Mouse (Mus musculus) common myeloid progenitor, adult 5-6 weeks (primary cell): Measurements from ENCODE around the gene Fabp2. TPM values are rescaled to one million over a fixed set of nuclear protein-coding genes. Genes with fewer than 3 reads are reported as not detected.

Experiments used
- ATAC-seq: replicated peaks from 2 replicates; pipeline ENCODE4 v1.8.0; 2016; ENCODE audit warnings: low read depth, mild to moderate bottlenecking, moderate TSS enrichment, inconsistent platforms; ENCODE audit not compliant: poor library complexity, severe bottlenecking
- total RNA-seq: library from RNA; stranded (forward); fragments of 200-1000, 187-1606 nt; gene quantifications from 2 replicates; pipeline ENCODE4 v1.2.3, GENCODE M21; 2017

Gene Fabp2
- total RNA-seq = not detected in 2 replicates

DNA sequence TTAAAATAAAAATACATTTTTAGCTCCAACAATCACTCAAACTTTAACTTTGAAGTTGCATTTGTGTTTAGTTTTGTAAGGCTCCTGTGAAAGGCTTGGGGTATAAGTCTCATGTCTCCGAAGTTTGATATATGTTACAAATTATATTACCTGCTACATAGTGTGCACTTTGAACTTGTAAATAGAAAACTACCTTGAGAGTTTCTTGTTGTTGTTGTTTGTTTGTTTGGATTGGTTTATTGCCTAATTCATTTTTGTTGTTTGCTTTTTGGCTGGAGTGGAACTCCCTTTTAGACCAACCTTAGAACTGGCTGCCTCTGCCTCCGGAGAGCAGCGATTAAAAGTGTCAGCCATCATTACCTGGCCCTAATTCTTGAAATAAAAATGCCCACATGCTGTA is at the start of gene Fabp2:
Gene Fabp2, plus strand, starts transcription at position 301 of the 400 bp plus-strand sequence.
- ATAC-seq = no peak

GRCm38 (mm10) chr3:122848410-122849034 is 46.4 kb upstream of the Fabp2 start:
- ATAC-seq = no peak

GRCm38 (mm10) chr3:122855149-122855548 is 39.7 kb upstream of the Fabp2 start:
- ATAC-seq = no peak

- ATAC-seq = no peak
These were observed 35.0 kb upstream of the Fabp2 start for GRCm38 (mm10) chr3:122859829-122860228.

DNA sequence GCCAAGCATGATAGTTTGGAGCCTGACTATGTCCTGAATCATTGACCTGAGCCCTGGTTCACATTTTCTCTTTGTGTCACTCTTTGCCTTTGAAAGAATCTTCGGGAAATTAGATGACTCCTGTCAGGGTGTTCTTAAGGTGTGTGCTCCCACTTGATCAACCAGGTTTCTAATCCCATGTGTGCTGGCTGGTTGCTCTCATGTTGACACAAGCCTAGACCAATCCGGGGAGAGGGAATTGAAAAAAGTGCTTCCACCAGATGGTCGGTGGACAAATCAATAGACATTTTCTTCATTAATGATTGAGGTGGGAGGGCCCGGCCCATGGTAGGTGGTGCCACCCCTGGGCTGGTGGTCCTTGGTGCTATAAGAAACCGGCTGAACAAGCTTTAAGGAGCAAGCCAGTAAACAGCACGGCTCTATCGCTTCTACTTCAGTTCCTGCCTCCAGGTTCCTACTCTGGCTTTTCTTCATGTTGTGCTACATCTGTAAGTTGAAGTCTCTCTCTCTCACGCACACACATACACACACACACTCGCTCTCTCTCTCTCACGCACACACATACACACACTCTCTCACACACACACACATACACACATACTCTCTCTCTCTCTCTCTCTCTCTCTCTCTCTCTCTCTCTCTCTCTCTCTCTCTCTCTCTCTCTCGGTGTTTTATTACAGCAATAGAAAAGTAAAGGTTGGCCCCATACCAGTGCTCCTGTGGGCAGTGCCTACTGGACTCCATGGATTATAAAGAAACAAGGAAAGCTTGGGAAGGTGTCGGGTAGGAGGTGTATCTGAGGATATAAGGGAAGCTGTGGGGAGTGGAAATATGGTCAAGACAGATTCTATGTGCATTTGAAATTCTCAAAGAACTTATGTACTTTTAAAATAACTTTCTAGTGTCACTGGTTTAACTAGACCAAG is 34.0 kb upstream of the Fabp2 start:
- no peak for ATAC-seq

GRCm38 (mm10) chr3:122865092-122865491 is 29.8 kb upstream of the Fabp2 start:
- no peak for ATAC-seq

DNA sequence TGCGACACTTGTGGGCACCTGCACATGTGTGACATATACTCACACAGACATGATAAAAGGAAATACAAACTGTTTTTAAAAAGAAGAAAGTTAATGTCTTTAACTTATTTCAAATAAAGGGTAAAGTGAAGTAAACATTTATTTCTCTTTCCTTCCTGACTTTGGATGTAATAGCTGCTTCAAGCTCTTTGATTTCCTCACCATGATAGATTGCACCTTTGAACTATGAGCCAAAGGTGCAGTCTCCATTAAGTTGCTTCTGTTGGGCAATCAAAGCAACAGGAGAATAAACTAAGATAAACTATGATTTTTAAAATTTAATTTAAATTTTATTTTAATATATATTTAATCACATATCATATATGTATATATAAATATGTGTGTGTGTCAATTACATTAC is 26.6 kb upstream of the Fabp2 start:
- no peak for ATAC-seq

DNA sequence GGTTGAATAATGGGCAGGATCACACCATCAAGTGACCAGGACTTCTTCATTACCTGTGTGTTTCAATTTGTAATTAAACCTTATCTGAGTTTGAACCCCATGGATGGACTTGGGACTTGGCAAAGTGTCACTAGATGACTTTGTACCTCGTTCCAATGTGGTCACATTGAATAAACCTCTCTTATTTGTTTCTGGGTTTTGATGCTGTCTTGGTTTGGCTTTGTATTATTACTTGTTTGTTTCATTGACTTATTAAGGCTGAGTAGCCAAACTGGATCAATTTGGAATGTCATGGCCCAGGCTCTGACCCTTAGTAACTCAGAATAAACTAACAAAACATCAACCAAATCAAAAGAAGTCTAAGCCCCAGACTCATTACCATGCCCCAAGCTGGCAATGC is 23.3 kb upstream of the Fabp2 start:
- no peak for ATAC-seq

DNA sequence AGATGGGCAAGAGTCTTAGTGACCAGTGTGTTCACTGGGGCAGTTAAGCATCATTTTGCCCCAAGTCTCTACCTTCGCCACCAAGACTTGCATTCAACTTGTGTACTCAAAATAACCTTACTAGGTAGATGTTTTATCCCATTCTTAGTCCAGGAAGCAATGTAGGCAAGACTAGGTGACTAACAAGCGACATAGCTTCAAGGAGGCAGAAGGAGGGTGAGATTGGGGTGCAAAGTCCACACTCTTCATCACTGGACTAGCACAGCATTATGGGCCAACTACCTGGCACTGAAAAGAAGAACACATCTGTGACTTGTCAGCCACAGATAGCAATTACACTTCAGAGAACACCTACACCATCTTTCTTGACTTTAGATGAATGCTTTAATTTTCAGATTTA is 18.0 kb upstream of the Fabp2 start:
- no peak for ATAC-seq

DNA sequence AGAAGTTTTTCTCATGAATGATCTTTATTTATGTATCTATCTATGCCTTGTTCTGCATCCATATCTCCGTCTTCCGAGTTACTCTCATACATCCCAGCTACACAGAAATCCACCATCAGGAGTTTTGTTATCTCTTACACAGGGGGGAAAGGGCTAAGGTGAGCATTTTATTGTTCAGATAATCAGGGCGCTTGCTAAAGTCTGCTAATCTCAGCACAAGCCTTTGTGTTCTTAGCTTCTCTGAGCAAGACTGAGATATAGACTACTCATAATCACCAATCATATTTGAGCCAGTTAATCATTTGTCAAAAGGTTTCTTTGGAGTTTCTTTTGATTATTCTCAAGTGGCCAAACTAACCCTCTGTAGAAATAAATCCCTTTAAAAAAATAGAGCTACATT is 17.3 kb upstream of the Fabp2 start:
- no peak for ATAC-seq

- no peak for ATAC-seq
These were observed 16.1 kb upstream of the Fabp2 start for GRCm38 (mm10) chr3:122878705-122879315.

DNA sequence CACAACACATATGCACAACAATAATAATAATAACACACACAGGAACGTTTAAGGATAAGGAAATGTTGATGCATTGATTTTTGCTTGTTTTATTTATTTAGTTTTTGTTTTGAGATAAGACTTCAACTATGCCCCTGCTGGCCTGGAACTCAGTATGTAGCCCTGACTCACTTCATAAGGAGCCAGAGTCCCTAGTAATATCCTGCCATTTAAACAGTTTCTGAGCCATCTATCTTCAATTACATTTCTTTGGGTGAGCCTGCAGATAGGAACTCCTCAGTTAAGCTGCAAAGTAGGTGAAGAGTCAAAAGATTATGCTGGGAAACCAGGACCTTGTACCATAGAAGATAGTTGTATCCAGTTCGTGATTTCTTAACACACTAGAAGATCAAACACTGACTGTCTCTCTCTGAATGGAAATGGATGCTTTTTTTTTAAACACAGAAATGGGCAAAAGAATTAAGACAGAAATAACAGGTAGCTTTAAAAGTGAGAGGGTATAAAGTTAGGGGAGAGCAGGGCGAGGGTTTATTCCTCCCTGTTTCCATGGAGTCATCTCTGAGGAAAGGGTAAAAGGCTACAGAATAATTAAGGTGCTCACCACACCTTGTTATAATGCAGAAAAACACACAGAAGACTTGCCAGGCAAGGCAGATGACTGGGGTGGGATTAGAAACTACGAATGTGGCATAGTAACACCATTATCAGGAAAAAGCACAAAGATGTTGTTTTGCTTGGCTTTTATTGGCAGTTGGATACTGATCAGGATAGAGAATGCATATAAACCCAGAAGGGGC is 7.2 kb upstream of the Fabp2 start:
- no peak for ATAC-seq

DNA sequence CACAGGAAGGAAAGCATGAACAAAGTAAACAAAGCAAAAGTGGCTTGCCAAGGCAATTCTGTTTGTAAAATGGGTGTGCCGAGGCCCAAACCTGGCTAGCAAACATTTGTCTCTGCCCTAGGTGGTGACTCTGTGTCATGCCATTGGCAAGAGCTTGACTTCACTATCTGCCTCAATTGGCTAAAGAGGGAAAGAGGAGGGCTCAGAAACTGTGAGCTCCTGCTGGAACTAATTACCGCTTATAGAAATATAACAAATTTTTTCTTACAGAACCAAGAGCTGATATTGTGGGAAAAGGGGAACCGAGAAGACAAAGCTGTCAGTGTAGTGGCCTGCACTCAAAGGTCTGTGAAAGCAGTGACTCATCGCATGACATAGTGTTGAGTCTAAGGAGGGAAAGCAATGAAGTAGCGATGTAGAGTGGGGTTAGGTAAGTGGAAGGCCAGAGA is 6.5 kb upstream of the Fabp2 start:
- peak; percentile 58 for ATAC-seq

GRCm38 (mm10) chr3:122895189-122895731 is 388 bp downstream of the Fabp2 start:
- ATAC-seq = no peak

DNA sequence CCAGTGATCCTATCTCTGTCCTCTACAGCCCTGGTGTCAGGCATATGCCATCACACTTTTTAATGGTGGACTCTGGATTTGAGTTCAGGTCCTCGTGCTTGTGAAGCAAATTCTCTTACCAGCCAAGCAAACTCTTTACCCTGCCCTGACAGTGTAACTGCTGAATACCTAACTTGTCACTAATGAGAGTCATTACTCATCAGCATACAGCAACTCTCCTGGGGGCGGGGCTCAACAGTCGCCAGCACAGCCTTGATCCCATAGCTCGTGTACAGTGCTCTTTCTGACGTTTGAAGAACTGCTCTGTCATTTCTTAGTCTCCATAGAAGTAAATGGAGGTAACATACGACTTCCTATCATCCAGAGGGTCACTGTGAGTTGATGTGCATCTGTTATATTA is 3.4 kb downstream of the Fabp2 start:
- ATAC-seq = no peak

- ATAC-seq = peak; percentile 98
These were observed 9.0 kb downstream of the Fabp2 start for GRCm38 (mm10) chr3:122903746-122904433.

DNA sequence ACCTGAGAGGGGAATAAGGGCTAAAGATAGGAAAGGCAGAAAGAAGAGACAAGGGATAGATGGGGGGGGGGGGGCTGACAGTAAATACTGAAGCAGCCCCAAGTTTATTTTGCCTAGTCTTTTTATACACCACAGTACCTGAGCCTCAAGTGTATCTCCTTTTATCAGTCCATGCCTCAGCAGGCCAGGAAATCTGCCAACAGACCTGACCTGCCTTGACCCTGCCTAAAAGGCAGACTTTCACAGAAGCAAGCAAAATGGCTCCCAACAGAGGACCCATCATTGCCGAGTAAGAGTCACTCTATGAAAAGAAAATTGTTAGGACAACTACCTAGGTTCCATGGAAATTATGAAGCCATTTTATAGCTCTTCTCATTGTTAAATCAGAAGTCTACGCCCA is 13.0 kb downstream of the Fabp2 start:
- no peak for ATAC-seq

- ATAC-seq = peak; percentile 31; the same call in 1 of the 2 replicates
These were observed 20.6 kb downstream of the Fabp2 start for GRCm38 (mm10) chr3:122915493-122915892.

GRCm38 (mm10) chr3:122916191-122916680 is 21.4 kb downstream of the Fabp2 start:
- ATAC-seq = no peak
